Mouse (Mus musculus) spleen, adult 2 months (tissue): ENCODE results near the gene Pum3.

Source experiments
- CTCF ChIP-seq: fragments of 200-500 bp; IDR thresholded peaks from 2 replicates; pipeline ENCODE4 v1.5.1; 2011; ENCODE audit warnings: mild to moderate bottlenecking, inconsistent platforms; ENCODE audit not compliant: insufficient read depth, insufficient read length, insufficient replicate concordance; ENCODE audit errors: extremely low read depth
- POLR2A ChIP-seq: fragments of 200-500 bp; IDR thresholded peaks from 2 replicates; pipeline ENCODE4 v1.6.1; 2011; ENCODE audit warnings: low read depth, low read length, inconsistent platforms

DNA sequence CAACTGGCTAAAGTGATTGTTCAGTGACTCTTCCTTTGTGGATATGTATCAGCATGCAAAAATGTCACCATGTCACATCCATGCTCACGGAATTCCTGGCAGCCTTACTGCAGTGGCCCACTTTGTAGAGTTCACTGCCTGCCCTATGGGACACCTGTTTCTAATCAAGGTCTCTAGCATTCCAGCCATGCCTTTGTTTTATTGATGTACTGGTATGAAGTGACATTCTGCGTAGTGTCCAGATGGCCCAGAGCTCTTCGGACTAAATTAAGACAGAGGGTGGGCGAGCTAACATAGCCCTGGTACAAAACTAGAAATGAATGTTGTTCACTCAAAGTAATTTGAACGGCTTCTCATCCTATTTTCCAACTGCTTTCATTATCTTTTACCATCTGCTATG, 11.5 kb upstream of the Pum3 start:
- TF ChIP-seq CTCF (no peak), POLR2A (no peak)
